Mouse (Mus musculus) liver, adult 2 months (tissue): ENCODE data around the gene Jagn1.

Experiments used
- CTCF ChIP-seq: fragments of 200-500 bp; IDR thresholded peaks from 2 replicates; pipeline ENCODE4 v1.5.1; 2011; ENCODE audit warnings: low read depth, low read length, control low read depth
- POLR2A ChIP-seq: fragments of 200-500 bp; IDR thresholded peaks from 2 replicates; pipeline ENCODE4 v1.6.1; 2011; ENCODE audit warnings: low read length, control low read depth; ENCODE audit not compliant: insufficient read depth; ENCODE audit errors: extremely low read depth

DNA sequence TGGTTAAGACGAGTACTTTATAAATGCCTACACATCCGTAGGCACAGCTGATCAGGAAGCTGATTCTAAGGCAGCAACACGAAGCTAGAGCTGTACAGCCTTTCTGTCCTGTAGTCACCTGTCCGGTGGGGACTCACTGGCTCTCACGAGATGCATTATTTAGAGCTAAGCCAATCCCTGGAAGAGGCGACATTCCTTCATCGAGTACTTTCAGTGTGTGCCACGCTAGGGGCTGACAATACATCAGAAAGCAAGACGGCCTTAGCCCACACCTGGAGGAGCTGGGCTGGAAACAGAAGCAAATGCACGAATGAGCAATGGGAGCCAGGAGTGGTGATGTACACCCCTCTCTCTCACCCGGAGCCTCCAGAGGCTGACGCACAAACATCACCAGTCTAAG lies 5.2 kb upstream of the Jagn1 start:
- TF ChIP-seq POLR2A (no peak), CTCF (no peak)
